Mouse (Mus musculus) stomach, postnatal 0 days (tissue): ENCODE measurements around the gene Vmn1r3. TPM values are rescaled to one million over a fixed set of nuclear protein-coding genes. Genes with fewer than 3 reads are reported as not detected.
"Not testable (repeated sequence)": the region's sequence is repeated elsewhere in the genome, so short reads cannot be mapped to it uniquely, and the experiment has no call there.

Experiments used
- ATAC-seq: fragments of 200-750 bp; cut with Nextera tagmentation; 2 replicates; pipeline ENCODE4 v1.8.0; 2017; ENCODE audit not compliant: low FRiP score, low TSS enrichment
- DNase-seq: peaks from one replicate; pipeline ENCODE4 v3.0.0-alpha.2; 2016; ENCODE audit warnings: low spot score
- H3K27ac ChIP-seq: fragments of 300-500 bp; sonication (generic); replicated peaks from 2 replicates; pipeline ENCODE4 v1.5.1; 2014; ENCODE audit warnings: mild to moderate bottlenecking, control low read depth
- H3K27me3 ChIP-seq: fragments of 300-500 bp; sonication (generic); 2 replicates; pipeline ENCODE4 v1.6.1; 2014; ENCODE audit warnings: low read length; ENCODE audit not compliant: control insufficient read depth, insufficient read depth
- H3K36me3 ChIP-seq: fragments of 300-500 bp; sonication (generic); 2 replicates; pipeline ENCODE4 v1.6.1; 2014; ENCODE audit warnings: low read length, mixed read lengths; ENCODE audit not compliant: control insufficient read depth, insufficient read depth
- H3K4me1 ChIP-seq: fragments of 300-500 bp; sonication (generic); replicated peaks from 2 replicates; pipeline ENCODE4 v1.6.1; 2014; ENCODE audit warnings: antibody characterized with exemption; ENCODE audit not compliant: control insufficient read depth, insufficient read depth
- H3K4me2 ChIP-seq: fragments of 300-500 bp; sonication (generic); replicated peaks from 2 replicates; pipeline ENCODE4 v1.6.1; 2014; ENCODE audit warnings: low read depth, mild to moderate bottlenecking, control low read depth, moderate library complexity
- H3K4me3 ChIP-seq: fragments of 300-500 bp; sonication (generic); 2 replicates; pipeline ENCODE4 v1.5.1; 2014; ENCODE audit warnings: low read depth, low read length, control low read depth
- H3K9ac ChIP-seq: fragments of 300-500 bp; sonication (generic); 2 replicates; pipeline ENCODE4 v1.6.1; 2014; ENCODE audit warnings: mild to moderate bottlenecking, low read length, control low read depth, mixed read lengths
- H3K9me3 ChIP-seq: fragments of 300-500 bp; sonication (generic); 2 replicates; pipeline ENCODE4 v1.6.1; 2016; ENCODE audit warnings: low read length; ENCODE audit not compliant: control insufficient read depth
- CTCF ChIP-seq: IDR thresholded peaks from 2 replicates; pipeline ENCODE4 v1.5.1; 2016; ENCODE audit warnings: antibody characterized with exemption, low read depth, mild to moderate bottlenecking, moderate library complexity
- WGBS: fragments of 180-500 bp; shearing (Covaris S2); extraction: QIAGEN DNeasy Blood & Tissue Kit; methylation state at CpG from one replicate; pipeline ENCODE4 v1.1.7; 2014; 5-methylcytosine and 5-hydroxymethylcytosine counted together
- polyA plus RNA-seq: library from polyadenylated mRNA; unstranded; fragments of >200 nt; fragmentation: Nextera tagmentation; extraction: Ambion mirVana; gene quantifications from 2 replicates; pipeline ENCODE4 v1.2.1, GENCODE M21; 2015

Vmn1r3 gene
- polyA plus RNA-seq, 1 experiment from 2014 or later: not detected

DNA sequence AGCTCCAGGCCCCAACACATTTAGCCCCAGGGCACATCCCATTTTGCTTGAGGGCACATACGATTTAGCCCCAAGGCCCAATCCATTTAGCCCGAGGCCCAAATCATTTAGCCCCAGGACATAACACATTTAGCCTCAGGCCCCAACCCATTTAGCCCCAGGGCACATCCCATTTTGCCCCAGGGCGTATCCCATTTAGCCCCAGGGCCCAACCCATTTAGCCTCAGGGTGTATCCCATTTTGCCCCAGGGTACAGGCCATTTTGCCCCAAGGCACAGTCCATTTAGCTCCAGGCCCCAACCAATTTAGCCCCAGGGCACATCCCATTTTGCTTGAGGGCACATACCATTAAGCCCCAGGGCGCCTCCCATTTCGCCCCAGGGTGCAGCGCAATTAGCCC is 9.0 kb downstream of the Vmn1r3 start:
- peak; percentile 12 for DNase-seq
- ATAC-seq: not testable (repeated sequence)
- 91% methylated on average over 6 of the region's 6 CpGs for WGBS

DNA sequence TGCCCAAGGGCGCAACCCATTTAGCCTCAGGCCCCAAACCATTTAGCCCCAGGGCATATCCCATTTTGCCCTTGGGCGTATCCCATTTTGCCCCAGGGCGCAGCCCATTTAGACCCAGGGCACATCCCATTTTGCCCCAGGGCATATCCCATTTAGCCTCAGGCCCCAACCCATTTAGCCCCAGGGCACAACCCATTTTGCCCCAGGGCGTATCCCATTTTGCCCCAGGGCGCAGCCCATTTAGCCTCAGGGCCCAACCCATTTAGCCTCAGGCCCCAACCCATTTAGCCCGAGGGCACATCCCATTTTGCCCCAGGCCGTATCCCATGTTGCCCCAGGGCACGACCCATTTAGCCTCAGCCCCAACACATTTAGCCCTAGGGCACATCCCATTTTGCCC is 9.4 kb downstream of the Vmn1r3 start:
- not testable (repeated sequence) for H3K27me3 ChIP-seq, H3K9me3 ChIP-seq, DNase-seq, H3K36me3 ChIP-seq, ATAC-seq, H3K9ac ChIP-seq, H3K4me1 ChIP-seq, H3K4me2 ChIP-seq, H3K4me3 ChIP-seq, H3K27ac ChIP-seq
- WGBS: 92% methylated on average over 5 of the region's 8 CpGs

More for the DNA sequence above, 9.0 kb downstream of the Vmn1r3 start:
- H3K36me3 ChIP-seq, H3K9ac ChIP-seq, H3K27me3 ChIP-seq, H3K4me3 ChIP-seq, H3K9me3 ChIP-seq, H3K4me2 ChIP-seq, H3K27ac ChIP-seq, H3K4me1 ChIP-seq: not testable (repeated sequence)

DNA sequence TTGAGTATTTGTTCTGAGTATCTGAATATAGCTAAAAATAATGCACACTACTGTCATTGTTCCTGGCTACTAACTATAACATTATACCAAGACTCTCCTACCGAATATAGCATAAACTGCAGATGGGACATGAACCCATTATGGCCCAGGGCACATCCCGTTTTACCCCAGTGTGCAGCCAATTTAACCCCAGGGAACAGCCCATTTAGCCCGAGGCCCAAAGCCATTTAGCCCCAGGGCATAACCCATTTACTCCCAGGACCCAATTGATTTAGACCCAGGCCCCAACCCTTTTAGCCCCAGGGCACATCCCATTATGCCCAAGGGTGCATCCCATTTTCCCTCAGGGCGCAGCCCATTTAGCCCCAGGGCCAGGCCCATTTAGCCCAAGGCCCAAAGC is 10.6 kb downstream of the Vmn1r3 start:
- H3K36me3 ChIP-seq, H3K9me3 ChIP-seq, H3K4me1 ChIP-seq, H3K4me2 ChIP-seq, H3K27me3 ChIP-seq, H3K9ac ChIP-seq, H3K4me3 ChIP-seq, H3K27ac ChIP-seq, ATAC-seq: not testable (repeated sequence)
- 82% methylated on average over 4 of the region's 4 CpGs for WGBS
- peak; percentile 11 for DNase-seq

DNA sequence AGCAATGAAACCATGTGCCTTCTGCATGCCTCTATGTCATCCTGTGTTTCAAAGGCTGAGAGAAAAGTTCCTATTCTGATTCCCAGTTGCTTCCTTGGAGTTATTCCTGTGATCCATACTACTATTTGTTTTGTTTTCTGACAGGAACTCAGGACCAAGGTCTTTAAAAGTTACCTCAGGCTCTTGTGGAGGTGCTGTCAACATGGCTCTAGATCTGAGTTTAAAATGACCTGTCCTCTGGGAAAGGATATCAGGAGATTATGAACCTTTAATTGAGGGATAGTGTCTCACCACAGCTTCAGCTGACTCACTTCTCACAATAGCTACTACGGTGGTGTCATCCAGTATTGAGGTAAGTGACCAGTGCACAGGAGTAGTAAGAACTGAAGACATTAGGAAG is 18.1 kb downstream of the Vmn1r3 start, which contains the start of gene Vmn1r2:
Gene Vmn1r2 (plus strand): TSS at position 301 of the 400 bp plus-strand sequence.
- H3K27me3 ChIP-seq, H3K4me2 ChIP-seq, H3K4me3 ChIP-seq, DNase-seq, H3K36me3 ChIP-seq, H3K27ac ChIP-seq, ATAC-seq, H3K4me1 ChIP-seq, H3K9ac ChIP-seq, H3K9me3 ChIP-seq: not testable (repeated sequence)
- no CpG with 5 or more reads among the region's 1 CpGs for WGBS

DNA sequence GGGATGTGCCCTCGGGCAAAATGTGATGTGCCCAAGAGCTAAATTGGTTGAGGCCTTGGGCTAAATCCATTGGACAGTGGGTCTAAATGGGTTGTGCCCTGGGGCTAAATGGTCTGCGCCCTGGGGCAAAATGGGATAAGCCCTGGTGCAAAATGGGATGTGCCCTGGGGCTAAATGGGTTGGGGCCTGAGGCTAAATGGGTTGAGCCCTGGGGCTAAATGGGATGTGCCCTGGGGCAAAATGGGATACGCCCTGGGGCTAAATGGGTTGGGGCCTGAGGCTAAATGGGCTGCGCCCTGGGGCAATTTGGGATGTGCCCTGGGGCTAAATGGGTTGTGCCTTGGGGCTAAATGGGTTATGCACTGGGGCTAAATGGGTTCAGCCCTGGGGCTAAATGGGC is 20.1 kb downstream of the Vmn1r3 start:
- no peaks in the 10 kb centered on the region for H3K4me1 ChIP-seq
- no peaks in the 10 kb centered on the region for H3K9me3 ChIP-seq
- H3K27ac ChIP-seq: no peak overlapping the region
- no peak for TF ChIP-seq CTCF
- 92% methylated on average over 4 of the region's 4 CpGs for whole genome bisulfite sequencing
- DNase-seq (peak; percentile 14), ATAC-seq (no peak)
- no peak overlapping the region for H3K4me3 ChIP-seq
- no peak overlapping the region for H3K9ac ChIP-seq
- H3K36me3 ChIP-seq: no peaks in the 10 kb centered on the region
- no peaks in the 10 kb centered on the region for H3K27me3 ChIP-seq
- H3K4me2 ChIP-seq: no peak overlapping the region

DNA sequence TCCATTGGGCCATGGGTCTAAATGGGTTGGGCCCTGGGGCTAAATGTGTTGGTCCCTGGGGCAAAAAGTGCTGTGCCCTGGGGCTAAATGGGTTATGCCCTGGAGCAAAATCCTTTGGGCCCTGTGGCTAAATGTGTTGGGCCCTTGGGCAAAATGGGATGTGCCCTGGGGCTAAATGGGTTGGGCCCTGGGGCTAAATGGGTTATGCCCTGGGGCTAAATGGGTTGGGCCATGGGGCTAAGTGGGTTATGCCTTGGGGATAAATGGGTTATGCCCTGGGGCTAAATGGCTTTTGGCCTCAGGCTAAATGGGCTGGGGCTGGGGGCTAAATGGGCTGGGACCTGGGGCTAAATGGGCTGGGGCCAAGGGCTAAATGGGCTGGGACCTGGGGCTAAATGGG is 20.7 kb downstream of the Vmn1r3 start:
- H3K36me3 ChIP-seq, H3K27me3 ChIP-seq, H3K4me2 ChIP-seq, ATAC-seq, H3K4me1 ChIP-seq, DNase-seq, H3K27ac ChIP-seq, H3K4me3 ChIP-seq, H3K9me3 ChIP-seq, H3K9ac ChIP-seq: not testable (repeated sequence)

DNA sequence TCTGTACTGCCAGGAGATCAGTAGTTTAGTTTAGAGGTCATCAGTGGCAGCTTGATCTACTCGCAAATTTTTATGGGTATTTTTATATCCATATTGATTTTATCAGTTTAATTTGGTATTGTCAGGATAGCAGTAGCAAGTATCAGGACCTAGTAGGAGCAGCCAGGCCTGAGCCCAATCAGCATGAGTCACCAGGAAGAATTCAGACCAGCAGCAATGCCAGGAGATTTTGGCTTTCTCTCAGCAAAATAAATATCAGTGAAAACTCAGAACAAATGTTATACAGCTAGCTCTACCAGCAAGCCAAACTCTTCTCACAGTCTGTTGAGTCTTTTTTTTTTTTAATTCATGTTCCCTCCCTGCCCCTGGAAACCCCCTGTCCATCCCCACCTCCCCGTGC is 31.8 kb downstream of the Vmn1r3 start:
- WGBS: 63% methylated on average over 2 of the region's 2 CpGs
- H3K9ac ChIP-seq, H3K27ac ChIP-seq, H3K4me2 ChIP-seq, H3K4me3 ChIP-seq, DNase-seq, ATAC-seq, H3K4me1 ChIP-seq, H3K9me3 ChIP-seq, H3K27me3 ChIP-seq, H3K36me3 ChIP-seq: not testable (repeated sequence)

DNA sequence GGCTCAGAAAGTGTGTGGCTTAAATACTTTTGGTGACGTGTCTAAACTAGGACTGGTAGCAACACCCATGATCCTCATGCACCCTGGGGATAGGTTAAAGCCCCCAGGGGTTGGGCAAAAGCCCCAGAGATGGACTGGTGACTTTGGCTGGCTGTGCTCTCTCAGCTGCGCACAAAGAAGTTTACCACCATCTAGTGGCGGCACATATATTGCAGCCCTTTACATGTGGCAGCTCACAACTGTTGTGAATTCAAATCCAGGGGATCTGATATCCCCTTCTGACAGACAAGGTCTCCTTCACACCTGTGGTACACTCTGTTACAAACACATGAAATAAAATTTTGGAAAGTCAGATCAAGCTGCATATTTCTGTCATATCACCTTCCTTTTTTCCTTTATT is 37.2 kb downstream of the Vmn1r3 start:
- not testable (repeated sequence) for H3K9me3 ChIP-seq, H3K36me3 ChIP-seq, H3K27ac ChIP-seq, DNase-seq, H3K4me2 ChIP-seq, H3K4me3 ChIP-seq, H3K9ac ChIP-seq, H3K27me3 ChIP-seq, H3K4me1 ChIP-seq, ATAC-seq
- no CpG with 5 or more reads among the region's 3 CpGs for WGBS
